Mouse (Mus musculus): Measurements from ENCODE around the gene Xntrpc.
"Not testable (repeated sequence)": the region's sequence is repeated elsewhere in the genome, so short reads cannot be mapped to it uniquely, and the experiment has no call there.

The Xntrpc gene

GRCm38 (mm10) chr7:102065046-102065891 is at the start of gene Xntrpc, which contains the start of the genes Rnf121 and Xndc1:
TSS of gene Xntrpc (plus strand) at chr7:102065713.
TSS of gene Rnf121 (minus strand) at chr7:102065469.
TSS of gene Xndc1 (plus strand) at chr7:102065511.
- DNase-seq (ENCODE audit: extremely low read depth, insufficient read length, low spot score), result peak; percentile 90

GRCm38 (mm10) chr7:102016936-102017335 is 48.6 kb upstream of the Xntrpc start:
- no peak for DNase-seq (ENCODE audit: extremely low read depth, insufficient read length, low spot score)

GRCm38 (mm10) chr7:102017452-102017851 is 48.1 kb upstream of the Xntrpc start:
- no peak for DNase-seq (ENCODE audit: extremely low read depth, insufficient read length, low spot score)

- no peak for DNase-seq (ENCODE audit: extremely low read depth, insufficient read length, low spot score)
These were observed 47.5 kb upstream of the Xntrpc start for GRCm38 (mm10) chr7:102018034-102018433.

GRCm38 (mm10) chr7:102018590-102018989 is 46.9 kb upstream of the Xntrpc start, which contains the start of gene Il18bp:
TSS of gene Il18bp (minus strand) at chr7:102018690.
- no peak for DNase-seq (ENCODE audit: extremely low read depth, insufficient read length, low spot score)

GRCm38 (mm10) chr7:102019362-102019761 is 46.2 kb upstream of the Xntrpc start:
- no peak for DNase-seq (ENCODE audit: extremely low read depth, insufficient read length, low spot score)

- DNase-seq (ENCODE audit: extremely low read depth, insufficient read length, low spot score), result not testable (repeated sequence)
These were observed 44.6 kb upstream of the Xntrpc start for GRCm38 (mm10) chr7:102020934-102021333.

- no peak for DNase-seq (ENCODE audit: extremely low read depth, insufficient read length, low spot score)
These were observed 41.7 kb upstream of the Xntrpc start for GRCm38 (mm10) chr7:102023821-102024220.

GRCm38 (mm10) chr7:102025187-102026119 is 40.1 kb upstream of the Xntrpc start:
- no peak for DNase-seq (ENCODE audit: extremely low read depth, insufficient read length, low spot score)

GRCm38 (mm10) chr7:102034904-102035303 is 30.6 kb upstream of the Xntrpc start:
- DNase-seq (ENCODE audit: extremely low read depth, insufficient read length, low spot score), result no peak

GRCm38 (mm10) chr7:102035534-102035933 is 30.0 kb upstream of the Xntrpc start:
- DNase-seq (ENCODE audit: extremely low read depth, insufficient read length, low spot score), result no peak

- DNase-seq (ENCODE audit: extremely low read depth, insufficient read length, low spot score), result no peak
These were observed 28.2 kb upstream of the Xntrpc start for GRCm38 (mm10) chr7:102037318-102037717.

- DNase-seq (ENCODE audit: extremely low read depth, insufficient read length, low spot score), result no peak
These were observed 23.2 kb upstream of the Xntrpc start for GRCm38 (mm10) chr7:102042314-102042713.

GRCm38 (mm10) chr7:102048524-102048923 is 17.0 kb upstream of the Xntrpc start:
- DNase-seq (ENCODE audit: extremely low read depth, insufficient read length, low spot score), result not testable (repeated sequence)

GRCm38 (mm10) chr7:102061353-102061752 is 4.2 kb upstream of the Xntrpc start:
- DNase-seq (ENCODE audit: extremely low read depth, insufficient read length, low spot score), result no peak

GRCm38 (mm10) chr7:102062203-102062602 is 3.3 kb upstream of the Xntrpc start:
- no peak for DNase-seq (ENCODE audit: extremely low read depth, insufficient read length, low spot score)

- DNase-seq (ENCODE audit: extremely low read depth, insufficient read length, low spot score), result no peak
These were observed 1.6 kb upstream of the Xntrpc start for GRCm38 (mm10) chr7:102063891-102064290.

- no peak for DNase-seq (ENCODE audit: extremely low read depth, insufficient read length, low spot score)
These were observed 863 bp upstream of the Xntrpc start for GRCm38 (mm10) chr7:102064655-102065045.

GRCm38 (mm10) chr7:102066363-102066762 is 850 bp downstream of the Xntrpc start:
- no peak for DNase-seq (ENCODE audit: extremely low read depth, insufficient read length, low spot score)

GRCm38 (mm10) chr7:102076714-102077296 is 11.3 kb downstream of the Xntrpc start:
- no peak for DNase-seq (ENCODE audit: extremely low read depth, insufficient read length, low spot score)

- DNase-seq (ENCODE audit: extremely low read depth, insufficient read length, low spot score), result no peak
These were observed 13.0 kb downstream of the Xntrpc start for GRCm38 (mm10) chr7:102078517-102078916.

Data from 3134 (cell line).